Mouse (Mus musculus): Measurements from ENCODE around the gene Trpc1. TPM values are rescaled to one million over a fixed set of nuclear protein-coding genes. Genes with fewer than 3 reads are reported as not detected.

The Trpc1 gene
- polyA plus RNA-seq, 1 experiment from 2014 or later = 5.1 TPM

DNA sequence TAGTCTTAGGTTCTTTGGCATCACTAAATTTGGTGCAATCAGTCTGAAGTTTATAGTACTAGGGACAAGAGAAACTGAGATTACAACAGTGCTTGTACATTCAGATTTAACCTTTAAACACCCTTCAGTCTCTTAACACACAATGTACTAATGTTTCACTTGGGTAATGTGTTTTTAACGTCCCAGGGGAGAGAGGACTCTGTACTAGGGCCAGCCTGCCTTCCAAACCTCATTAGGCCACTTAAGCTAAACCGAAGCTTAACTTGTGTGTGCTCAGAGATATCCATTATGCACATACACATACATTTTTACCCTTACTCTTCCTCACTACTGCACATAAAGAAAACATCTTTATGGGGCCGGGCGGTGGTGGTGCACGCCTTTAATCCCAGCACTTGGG is 2.9 kb downstream of the Trpc1 start:
- no peaks in the 10 kb centered on the region for H3K4me1 ChIP-seq (replicated peaks; ENCODE audit: insufficient read depth, low read length)
- no peaks in the 10 kb centered on the region for H3K27me3 ChIP-seq (ENCODE audit: insufficient read depth, low read length)
- H3K4me2 ChIP-seq (ENCODE audit: low read length) = no peak overlapping the region
- H3K9ac ChIP-seq (ENCODE audit: low read depth, low read length) = no peak overlapping the region
- WGBS = 72% methylated on average over 5 of the region's 5 CpGs
- H3K27ac ChIP-seq = no peak overlapping the region
- ATAC-seq (replicated peaks; ENCODE audit: low FRiP score, low read depth) = no peak
- no peak for TF ChIP-seq CTCF (IDR thresholded peaks at IDR 0.05; ENCODE audit: low read depth)
- H3K9me3 ChIP-seq (replicated peaks; ENCODE audit: low read length) = no peaks in the 10 kb centered on the region
- no peak for DNase-seq (ENCODE audit: low spot score)
- no peak overlapping the region for H3K4me3 ChIP-seq (replicated peaks; ENCODE audit: low read depth, low read length)
- H3K36me3 ChIP-seq (ENCODE audit: insufficient read depth, low read length) = no peaks in the 10 kb centered on the region

GRCm38 (mm10) chr9:95744845-95745613 is 5.1 kb downstream of the Trpc1 start:
- H3K4me1 ChIP-seq (replicated peaks; ENCODE audit: insufficient read depth, low read length) = no peaks in the 10 kb centered on the region
- no peaks in the 10 kb centered on the region for H3K36me3 ChIP-seq (ENCODE audit: insufficient read depth, low read length)
- 61% methylated on average over 7 of the region's 7 CpGs for WGBS
- H3K4me3 ChIP-seq (replicated peaks; ENCODE audit: low read depth, low read length) = no peak overlapping the region
- DNase-seq (ENCODE audit: low spot score) = peak; percentile 11
- H3K9ac ChIP-seq (ENCODE audit: low read depth, low read length) = no peak overlapping the region
- TF ChIP-seq CTCF (IDR thresholded peaks at IDR 0.05; ENCODE audit: low read depth) = no peak
- H3K27me3 ChIP-seq (ENCODE audit: insufficient read depth, low read length) = no peaks in the 10 kb centered on the region
- H3K9me3 ChIP-seq (replicated peaks; ENCODE audit: low read length) = no peaks in the 10 kb centered on the region
- ATAC-seq (replicated peaks; ENCODE audit: low FRiP score, low read depth) = no peak
- H3K27ac ChIP-seq = no peak overlapping the region
- no peak overlapping the region for H3K4me2 ChIP-seq (ENCODE audit: low read length)

DNA sequence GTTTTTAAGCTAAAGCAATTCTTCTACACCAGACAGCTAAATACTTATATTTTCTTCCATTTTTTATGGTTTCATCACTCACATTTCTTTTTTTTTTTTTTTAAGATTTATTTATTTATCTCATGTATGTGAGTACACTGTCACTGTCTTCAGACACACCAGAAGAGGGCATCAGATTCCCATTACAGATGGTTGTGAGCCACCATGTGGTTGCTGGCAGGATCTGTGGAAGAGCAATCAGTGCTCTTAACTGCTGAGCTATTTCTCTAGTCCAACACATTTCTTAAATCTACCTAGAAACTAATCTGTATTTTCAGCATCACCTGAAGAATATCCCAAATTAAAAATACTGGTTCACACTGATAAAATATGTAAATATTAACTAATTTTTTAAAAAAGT is 13.9 kb downstream of the Trpc1 start:
- Histone ChIP-seq H3K4me3 (replicated peaks; ENCODE audit: low read depth, low read length) (no peak overlapping the region), H3K9ac (ENCODE audit: low read depth, low read length) (no peak overlapping the region), H3K27ac (no peak overlapping the region), H3K36me3 (ENCODE audit: insufficient read depth, low read length) (no peaks in the 10 kb centered on the region), H3K4me2 (ENCODE audit: low read length) (no peak overlapping the region), H3K27me3 (ENCODE audit: insufficient read depth, low read length) (no peaks in the 10 kb centered on the region), H3K9me3 (replicated peaks; ENCODE audit: low read length) (no peaks in the 10 kb centered on the region), H3K4me1 (replicated peaks; ENCODE audit: insufficient read depth, low read length) (no peaks in the 10 kb centered on the region)
- ATAC-seq (replicated peaks; ENCODE audit: low FRiP score, low read depth) (no peak), DNase-seq (ENCODE audit: low spot score) (no peak)
- TF ChIP-seq CTCF (IDR thresholded peaks at IDR 0.05; ENCODE audit: low read depth) = peak; percentile 47

GRCm38 (mm10) chr9:95712574-95712973 is 37.6 kb downstream of the Trpc1 start:
- no peak for TF ChIP-seq CTCF (IDR thresholded peaks at IDR 0.05; ENCODE audit: low read depth)
- no peak for DNase-seq (ENCODE audit: low spot score)
- no peak overlapping the region for H3K4me2 ChIP-seq (ENCODE audit: low read length)
- H3K9me3 ChIP-seq (replicated peaks; ENCODE audit: low read length) = no peaks in the 10 kb centered on the region
- 45% methylated on average over 8 of the region's 8 CpGs for WGBS
- H3K9ac ChIP-seq (ENCODE audit: low read depth, low read length) = no peak overlapping the region
- no peaks in the 10 kb centered on the region for H3K4me1 ChIP-seq (replicated peaks; ENCODE audit: insufficient read depth, low read length)
- no peak for ATAC-seq (replicated peaks; ENCODE audit: low FRiP score, low read depth)
- H3K27me3 ChIP-seq (ENCODE audit: insufficient read depth, low read length) = no peaks in the 10 kb centered on the region
- no peaks in the 10 kb centered on the region for H3K36me3 ChIP-seq (ENCODE audit: insufficient read depth, low read length)
- H3K27ac ChIP-seq = no peak overlapping the region
- H3K4me3 ChIP-seq (replicated peaks; ENCODE audit: low read depth, low read length) = no peak overlapping the region

- DNase-seq (ENCODE audit: low spot score) (no peak), ATAC-seq (replicated peaks; ENCODE audit: low FRiP score, low read depth) (no peak)
- Histone ChIP-seq H3K9ac (ENCODE audit: low read depth, low read length) (no peak overlapping the region), H3K36me3 (ENCODE audit: insufficient read depth, low read length) (no peaks in the 10 kb centered on the region), H3K9me3 (replicated peaks; ENCODE audit: low read length) (no peaks in the 10 kb centered on the region), H3K27ac (no peak overlapping the region), H3K4me3 (replicated peaks; ENCODE audit: low read depth, low read length) (no peak overlapping the region), H3K4me1 (replicated peaks; ENCODE audit: insufficient read depth, low read length) (no peaks in the 10 kb centered on the region), H3K4me2 (ENCODE audit: low read length) (no peak overlapping the region), H3K27me3 (ENCODE audit: insufficient read depth, low read length) (no peaks in the 10 kb centered on the region)
- TF ChIP-seq CTCF (IDR thresholded peaks at IDR 0.05; ENCODE audit: low read depth) = peak; percentile 28; the same call in 1 of the 2 replicates
Observed at GRCm38 (mm10) chr9:95708943-95709342, 41.2 kb downstream of the Trpc1 start.

GRCm38 (mm10) chr9:95705371-95705770 is 44.8 kb downstream of the Trpc1 start:
- H3K9ac ChIP-seq (ENCODE audit: low read depth, low read length) = no peak overlapping the region
- no peaks in the 10 kb centered on the region for H3K36me3 ChIP-seq (ENCODE audit: insufficient read depth, low read length)
- ATAC-seq (replicated peaks; ENCODE audit: low FRiP score, low read depth) = no peak
- TF ChIP-seq CTCF (IDR thresholded peaks at IDR 0.05; ENCODE audit: low read depth) = no peak
- H3K4me1 ChIP-seq (replicated peaks; ENCODE audit: insufficient read depth, low read length) = no peaks in the 10 kb centered on the region
- no peaks in the 10 kb centered on the region for H3K27me3 ChIP-seq (ENCODE audit: insufficient read depth, low read length)
- H3K9me3 ChIP-seq (replicated peaks; ENCODE audit: low read length) = no peaks in the 10 kb centered on the region
- H3K27ac ChIP-seq = no peak overlapping the region
- no peak overlapping the region for H3K4me3 ChIP-seq (replicated peaks; ENCODE audit: low read depth, low read length)
- no peak for DNase-seq (ENCODE audit: low spot score)
- no peak overlapping the region for H3K4me2 ChIP-seq (ENCODE audit: low read length)
- whole genome bisulfite sequencing = 90% methylated on average over 5 of the region's 5 CpGs

DNA sequence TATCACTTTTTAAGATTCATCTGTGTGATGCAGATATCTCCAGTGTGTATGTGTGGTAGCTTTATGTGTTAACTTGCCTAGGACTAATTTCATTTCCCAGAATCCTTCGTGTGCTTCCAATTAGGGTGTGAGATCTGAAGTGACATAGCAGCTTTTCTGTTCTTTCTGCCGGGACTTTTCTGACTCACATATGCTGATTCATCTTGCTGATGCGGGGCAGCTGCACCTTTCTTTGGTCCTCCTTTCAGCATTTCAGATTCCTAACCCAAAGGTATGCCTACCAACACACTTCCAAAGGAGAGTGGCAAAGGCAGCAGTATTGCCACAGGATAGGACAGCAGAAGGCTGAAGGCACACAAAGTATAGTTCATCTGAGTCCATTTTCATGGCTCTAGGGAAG is 46.1 kb downstream of the Trpc1 start:
- no peak overlapping the region for H3K9ac ChIP-seq (ENCODE audit: low read depth, low read length)
- H3K27ac ChIP-seq = no peak overlapping the region
- no peaks in the 10 kb centered on the region for H3K36me3 ChIP-seq (ENCODE audit: insufficient read depth, low read length)
- DNase-seq (ENCODE audit: low spot score) (no peak), ATAC-seq (replicated peaks; ENCODE audit: low FRiP score, low read depth) (no peak)
- no peak overlapping the region for H3K4me3 ChIP-seq (replicated peaks; ENCODE audit: low read depth, low read length)
- no peak for TF ChIP-seq CTCF (IDR thresholded peaks at IDR 0.05; ENCODE audit: low read depth)
- H3K4me1 ChIP-seq (replicated peaks; ENCODE audit: insufficient read depth, low read length) = no peaks in the 10 kb centered on the region
- H3K27me3 ChIP-seq (ENCODE audit: insufficient read depth, low read length) = no peaks in the 10 kb centered on the region
- H3K9me3 ChIP-seq (replicated peaks; ENCODE audit: low read length) = no peaks in the 10 kb centered on the region
- 71% methylated on average over 3 of the region's 3 CpGs for WGBS
- no peak overlapping the region for H3K4me2 ChIP-seq (ENCODE audit: low read length)

All from kidney, postnatal 0 days (tissue).